Mouse (Mus musculus) spleen, adult 2 months (tissue): Measurements from ENCODE around the gene Slc22a14.

ENCODE experiments used
- CTCF ChIP-seq: fragments of 200-500 bp; IDR thresholded peaks from 2 replicates; pipeline ENCODE4 v1.5.1; 2011; ENCODE audit warnings: mild to moderate bottlenecking, inconsistent platforms; ENCODE audit not compliant: insufficient read depth, insufficient read length, insufficient replicate concordance; ENCODE audit errors: extremely low read depth
- POLR2A ChIP-seq: fragments of 200-500 bp; IDR thresholded peaks from 2 replicates; pipeline ENCODE4 v1.6.1; 2011; ENCODE audit warnings: low read depth, low read length, inconsistent platforms

DNA sequence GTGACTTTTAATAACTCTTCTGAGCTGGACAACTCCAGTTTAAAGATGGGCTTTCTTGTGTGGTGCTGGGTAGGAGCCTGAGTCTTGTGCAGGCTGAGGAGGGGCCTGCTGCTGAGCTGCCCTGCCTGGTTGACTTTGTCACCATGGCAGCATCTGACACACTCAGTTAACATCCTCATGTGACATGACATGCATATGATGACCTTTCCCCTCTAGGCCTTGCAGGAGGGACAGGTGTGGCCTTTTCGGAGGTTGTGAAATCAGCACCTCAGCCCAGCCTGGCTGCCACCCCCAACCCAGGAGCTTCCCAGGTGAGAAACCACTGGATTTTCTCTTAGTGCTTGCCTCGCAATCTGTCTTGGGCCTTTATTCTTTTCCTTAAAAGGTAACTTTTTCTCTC is 24.9 kb upstream of the Slc22a14 start:
- TF ChIP-seq POLR2A: no peak
- no peak for TF ChIP-seq CTCF
